Mouse (Mus musculus): ENCODE results near the gene Gm13023. TPM values are rescaled to one million over a fixed set of nuclear protein-coding genes. Genes with fewer than 3 reads are reported as not detected.
"Not testable (repeated sequence)": the region's sequence is repeated elsewhere in the genome, so short reads cannot be mapped to it uniquely, and the experiment has no call there.

Gene Gm13023
- total RNA-seq (2021) (not detected), polyA plus RNA-seq (2012; rRNA removed) (not detected in 2 replicates)
- long read RNA-seq, result 0 reads

DNA sequence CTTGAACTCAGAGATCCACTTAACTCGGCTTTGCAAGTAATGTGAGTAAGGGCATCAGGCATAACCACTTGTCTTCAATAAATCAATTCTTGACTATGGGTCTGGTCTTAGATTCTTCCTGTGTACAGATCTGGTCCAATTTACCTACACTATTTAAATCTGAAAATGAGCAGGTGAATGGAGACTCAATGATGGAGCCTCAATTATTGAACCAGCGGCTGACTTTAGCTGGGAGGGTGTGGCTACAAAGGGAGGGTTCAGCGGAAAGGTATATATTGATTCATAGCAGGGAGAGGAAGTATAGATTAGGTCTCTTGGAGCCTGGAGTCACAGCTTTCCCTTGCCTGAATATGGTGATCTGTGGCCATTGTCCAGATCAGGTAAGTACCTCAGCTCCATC lies at the start of gene Gm13023:
Gene Gm13023, plus strand, starts transcription at position 301 of the 400 bp plus-strand sequence.
- not testable (repeated sequence) for DNase-seq

DNA sequence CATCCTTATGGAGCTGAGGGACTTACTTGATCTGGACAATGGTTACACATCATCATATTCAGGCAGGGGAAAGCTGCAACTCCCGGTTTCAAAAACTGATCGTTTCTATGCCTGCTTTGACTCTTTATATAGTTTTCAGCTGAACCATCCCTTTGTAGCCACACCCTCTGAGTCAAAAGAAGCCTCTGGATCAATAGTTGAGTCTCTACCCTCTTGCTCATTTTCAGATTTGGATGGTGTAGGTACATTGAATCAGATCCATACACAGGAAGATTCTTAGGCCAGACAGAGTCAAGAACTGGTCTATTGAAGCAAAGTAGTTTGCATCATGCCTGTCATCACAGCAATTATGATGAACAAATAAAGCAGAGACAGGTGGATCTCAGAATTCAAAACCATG lies 26.8 kb downstream of the Gm13023 start, which contains the start of gene Gm13084:
Gene Gm13084, minus strand, starts transcription at position 101 of the 400 bp plus-strand sequence.
- no peak for DNase-seq

Other genes with a start within 250 kb of the Gm13023 start
- gene BC080695, start 237.7 kb upstream of the Gm13023 start, total RNA-seq (2021), result not detected
- gene BC080695, start 237.7 kb upstream of the Gm13023 start, polyA plus RNA-seq (2012; rRNA removed), result not detected in 2 replicates
- not detected for gene Gm13057, start 237.6 kb upstream of the Gm13023 start, total RNA-seq (2021)
- not detected in 2 replicates for gene Gm13057, start 237.6 kb upstream of the Gm13023 start, polyA plus RNA-seq (2012; rRNA removed)
- gene Gm13083, start 174.3 kb upstream of the Gm13023 start, total RNA-seq (2021), result not detected
- gene Gm13083, start 174.3 kb upstream of the Gm13023 start, polyA plus RNA-seq (2012; rRNA removed), result not detected in 2 replicates
- not detected for gene Gm13088, start 132.1 kb upstream of the Gm13023 start, total RNA-seq (2021)
- not detected in 2 replicates for gene Gm13088, start 132.1 kb upstream of the Gm13023 start, polyA plus RNA-seq (2012; rRNA removed)
- not detected for gene Gm13089, start 86.6 kb upstream of the Gm13023 start, total RNA-seq (2021)
- gene Gm13089, start 86.6 kb upstream of the Gm13023 start, polyA plus RNA-seq (2012; rRNA removed), result not detected in 2 replicates
- not detected for gene Gm13078, start 69.9 kb upstream of the Gm13023 start, total RNA-seq (2021)
- gene Gm13078, start 69.9 kb upstream of the Gm13023 start, polyA plus RNA-seq (2012; rRNA removed), result not detected in 2 replicates
- not detected for gene Gm13084, start 26.7 kb downstream of the Gm13023 start, total RNA-seq (2021)
- gene Gm13084, start 26.7 kb downstream of the Gm13023 start, polyA plus RNA-seq (2012; rRNA removed), result not detected in 2 replicates
- gene Gm13103, start 57.1 kb downstream of the Gm13023 start, total RNA-seq (2021), result not detected
- not detected in 2 replicates for gene Gm13103, start 57.1 kb downstream of the Gm13023 start, polyA plus RNA-seq (2012; rRNA removed)
- gene Pramef6, start 111.0 kb downstream of the Gm13023 start, total RNA-seq (2021), result not detected
- gene Pramef6, start 111.0 kb downstream of the Gm13023 start, polyA plus RNA-seq (2012; rRNA removed), result not detected in 2 replicates
- gene Pramef25, start 161.7 kb downstream of the Gm13023 start, total RNA-seq (2021), result not detected
- gene Pramef25, start 161.7 kb downstream of the Gm13023 start, polyA plus RNA-seq (2012; rRNA removed), result not detected in 2 replicates
- not detected for gene Gm13101, start 177.6 kb downstream of the Gm13023 start, total RNA-seq (2021)
- not detected in 2 replicates for gene Gm13101, start 177.6 kb downstream of the Gm13023 start, polyA plus RNA-seq (2012; rRNA removed)
- not detected for gene Pramef17, start 205.0 kb downstream of the Gm13023 start, total RNA-seq (2021)
- not detected in 2 replicates for gene Pramef17, start 205.0 kb downstream of the Gm13023 start, polyA plus RNA-seq (2012; rRNA removed)